Mouse (Mus musculus): ENCODE results near the gene Zbtb42. TPM values are rescaled to one million over a fixed set of nuclear protein-coding genes. Genes with fewer than 3 reads are reported as not detected.

The Zbtb42 gene
- polyA plus RNA-seq (2015; fragmentation: Nextera tagmentation; extraction: Ambion mirVana), result 12.7 and 13.9 TPM in 2 replicates

DNA sequence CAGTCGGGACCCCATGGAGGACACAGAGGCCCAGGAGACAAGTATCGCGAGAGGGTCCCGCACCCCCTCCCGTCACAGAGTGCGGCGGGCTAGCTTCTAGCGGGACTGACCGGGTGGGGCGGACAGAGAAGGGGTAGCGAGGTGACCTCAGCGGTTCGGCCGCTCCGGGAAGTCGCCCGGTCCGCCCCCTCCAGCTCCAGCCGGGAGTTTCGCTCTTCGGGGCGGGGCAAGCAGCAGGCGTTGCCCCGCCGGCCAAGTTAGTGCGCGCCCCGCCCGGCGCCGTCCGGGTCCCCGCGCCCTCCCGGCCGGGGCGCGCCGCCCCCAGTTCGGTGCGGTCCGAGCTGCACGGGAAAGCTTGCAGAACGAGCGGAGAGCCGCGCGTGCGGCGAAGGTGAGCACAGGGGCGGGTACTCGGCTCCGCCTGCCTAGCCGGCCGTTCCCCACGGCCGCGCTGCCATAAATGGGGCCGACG is at the start of gene Zbtb42:
TSS of gene Zbtb42 (plus strand) at position 274 of the 472 bp plus-strand sequence.

DNA sequence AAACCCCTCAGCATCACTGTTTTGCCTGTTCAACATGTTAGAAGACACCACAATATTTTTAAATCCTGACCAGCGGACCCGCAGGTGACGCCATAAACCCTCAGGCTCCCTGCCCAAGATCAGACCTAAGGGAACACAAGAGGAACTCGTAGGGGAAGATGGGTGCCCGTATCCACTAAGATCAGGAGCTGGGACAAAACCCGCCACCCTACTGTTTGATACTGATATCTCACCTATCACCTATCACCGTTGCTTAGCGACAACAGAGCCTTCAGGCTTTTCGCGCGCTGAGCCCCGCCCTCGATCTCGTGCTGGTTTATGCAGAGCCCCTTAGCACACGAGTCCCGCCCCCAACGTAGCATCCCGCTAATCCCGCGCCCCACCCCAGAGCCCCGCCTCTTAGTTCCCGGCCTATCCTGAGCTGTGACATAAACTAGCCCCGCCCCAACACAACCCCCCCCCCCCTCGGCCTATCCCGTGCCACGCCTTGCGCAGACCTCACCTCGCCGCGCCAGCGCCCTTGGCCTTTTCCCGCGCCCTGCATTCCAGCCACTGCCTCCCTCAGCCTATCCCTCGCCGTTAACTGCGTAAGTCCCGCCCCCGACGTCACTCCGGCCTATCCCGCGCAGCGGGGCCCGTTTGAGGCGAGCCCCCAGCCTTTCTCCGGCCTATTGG is 34.3 kb upstream of the Zbtb42 start, which contains the start of gene Siva1:
TSS of gene Siva1 (plus strand) at position 500 of the 675 bp plus-strand sequence.

DNA sequence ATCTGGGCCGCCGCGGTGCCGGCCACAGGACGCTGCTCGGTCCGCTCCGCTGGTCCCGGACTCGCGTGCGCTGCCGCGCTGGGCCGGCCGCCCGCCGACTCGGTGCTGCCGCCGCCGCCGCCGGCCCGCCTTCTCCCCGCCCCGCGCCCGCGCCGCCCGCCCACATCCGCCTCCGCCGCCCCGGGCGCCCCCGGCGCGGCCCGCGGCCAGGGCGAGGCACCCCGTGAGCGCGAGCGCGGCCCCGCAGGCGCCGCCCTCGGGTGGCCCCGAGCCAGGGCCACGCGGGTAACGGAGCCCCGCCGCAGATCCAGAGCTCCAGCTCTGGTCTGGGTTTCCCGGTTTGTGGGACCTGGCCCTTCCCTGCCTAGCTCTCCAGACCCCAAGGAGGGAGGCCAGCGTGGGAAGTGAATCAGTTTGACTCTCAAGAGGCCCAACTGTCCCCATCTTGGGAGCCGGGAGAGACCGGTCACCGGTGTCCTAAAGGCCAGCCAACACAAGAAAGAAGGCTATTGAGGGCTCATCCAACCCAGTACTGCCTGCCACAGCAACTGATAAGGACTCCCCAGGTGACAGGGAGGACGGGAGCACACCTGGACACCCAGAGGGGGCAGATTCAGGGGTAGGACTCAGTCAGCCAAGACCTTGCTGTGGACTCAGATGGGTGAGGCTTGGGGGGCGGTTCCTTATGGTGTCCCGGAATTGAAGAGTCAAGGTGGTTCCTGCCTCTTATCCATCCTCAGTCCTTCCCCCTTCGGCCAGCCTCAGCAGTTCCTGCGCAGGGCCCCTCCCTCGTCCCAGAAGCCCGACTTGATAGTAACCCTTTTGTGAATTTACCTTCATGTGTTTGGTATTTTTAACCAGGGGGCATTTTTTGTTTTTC is 4.3 kb upstream of the Zbtb42 start, which contains the start of gene Akt1:
TSS of gene Akt1 (minus strand) at position 753 of the 880 bp plus-strand sequence.

DNA sequence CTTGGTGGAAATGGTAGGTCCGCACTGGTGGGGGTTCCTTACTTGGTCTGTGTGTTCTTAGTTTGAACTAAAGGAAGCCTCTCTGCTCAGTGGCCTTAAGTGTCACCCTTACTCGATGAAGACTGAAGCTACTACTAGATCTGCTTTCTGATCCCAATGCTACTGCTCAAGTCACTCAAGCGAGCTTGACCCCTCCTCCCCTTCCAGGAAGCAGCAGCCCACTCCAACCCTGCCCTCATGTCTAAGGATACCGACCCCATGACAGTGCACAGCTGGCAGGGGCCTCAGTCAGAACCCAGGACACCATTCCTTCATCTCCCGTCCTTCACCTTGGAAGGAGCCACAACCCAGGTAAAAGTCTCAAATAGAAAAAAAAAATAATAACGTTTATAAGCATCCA is 41.6 kb downstream of the Zbtb42 start, which contains the start of gene Cep170b:
TSS of gene Cep170b (plus strand) at position 240 of the 400 bp plus-strand sequence.

Small RNA genes within 50 kb of the gene (microRNA-seq; reads per million reads assigned to microRNA genes)
- gene Mir6939, result not detected

Other genes with a start within 250 kb of the Zbtb42 start
- not detected in 2 replicates for gene A530016L24Rik, start 189.4 kb upstream of the Zbtb42 start, polyA plus RNA-seq (2015; fragmentation: Nextera tagmentation; extraction: Ambion mirVana)
- 0.05 and 0.08 TPM in 2 replicates for gene Tmem179, start 162.1 kb upstream of the Zbtb42 start, polyA plus RNA-seq (2015; fragmentation: Nextera tagmentation; extraction: Ambion mirVana)
- 6.8 and 7.1 TPM in 2 replicates for gene Inf2, start 90.0 kb upstream of the Zbtb42 start, polyA plus RNA-seq (2015; fragmentation: Nextera tagmentation; extraction: Ambion mirVana)
- gene Adssl1, start 58.8 kb upstream of the Zbtb42 start, polyA plus RNA-seq (2015; fragmentation: Nextera tagmentation; extraction: Ambion mirVana), result 19.4 and 26.4 TPM in 2 replicates
- gene Siva1, start 34.1 kb upstream of the Zbtb42 start, polyA plus RNA-seq (2015; fragmentation: Nextera tagmentation; extraction: Ambion mirVana), result 136 and 146 TPM in 2 replicates
- 53.1 and 68.4 TPM in 2 replicates for gene Akt1, start 3.9 kb upstream of the Zbtb42 start, polyA plus RNA-seq (2015; fragmentation: Nextera tagmentation; extraction: Ambion mirVana)
- 12.3 and 13.7 TPM in 2 replicates for gene Cep170b, start 41.6 kb downstream of the Zbtb42 start, polyA plus RNA-seq (2015; fragmentation: Nextera tagmentation; extraction: Ambion mirVana)
- 9.9 and 10.0 TPM in 2 replicates for gene Pld4, start 81.8 kb downstream of the Zbtb42 start, polyA plus RNA-seq (2015; fragmentation: Nextera tagmentation; extraction: Ambion mirVana)
- 21.2 and 22.1 TPM in 2 replicates for gene Ahnak2, start 123.8 kb downstream of the Zbtb42 start, polyA plus RNA-seq (2015; fragmentation: Nextera tagmentation; extraction: Ambion mirVana)
- gene Clba1, start 130.1 kb downstream of the Zbtb42 start, polyA plus RNA-seq (2015; fragmentation: Nextera tagmentation; extraction: Ambion mirVana), result 5.8 TPM in 2 replicates
- 29.8 and 35.8 TPM in 2 replicates for gene Cdca4, start 150.6 kb downstream of the Zbtb42 start, polyA plus RNA-seq (2015; fragmentation: Nextera tagmentation; extraction: Ambion mirVana)
- gene Gpr132, start 189.4 kb downstream of the Zbtb42 start, polyA plus RNA-seq (2015; fragmentation: Nextera tagmentation; extraction: Ambion mirVana), result 0.23 and 0.52 TPM in 2 replicates